Mouse (Mus musculus) lung, adult 2 months (tissue): Measurements from ENCODE around the gene Tsc22d3.

ENCODE experiments used
- CTCF ChIP-seq: fragments of 200-500 bp; IDR thresholded peaks from 2 replicates; pipeline ENCODE4 v1.5.1; 2011; ENCODE audit warnings: mild to moderate bottlenecking, low read length, control low read depth; ENCODE audit not compliant: insufficient read depth
- POLR2A ChIP-seq: fragments of 200-500 bp; IDR thresholded peaks from 2 replicates; pipeline ENCODE4 v1.6.1; 2011; ENCODE audit warnings: low read depth, mild to moderate bottlenecking, control low read depth, low read length, borderline replicate concordance; ENCODE audit errors: extremely low read depth

GRCm38 (mm10) chrX:140531356-140531755 lies 69.1 kb downstream of the Tsc22d3 start:
- no peak for TF ChIP-seq CTCF
- no peak for TF ChIP-seq POLR2A
